Mouse (Mus musculus) embryo, embryonic 9.5 days (tissue): ENCODE data around the gene Ssbp4.

ENCODE experiments used
- DNase-seq: peaks from one replicate; pipeline ENCODE4 v3.0.0-alpha.2; 2017; ENCODE audit errors: extremely low spot score

Gene Ssbp4

GRCm38 (mm10) chr8:70607603-70607897 is 1.1 kb downstream of the Ssbp4 start:
- no peak for DNase-seq

- DNase-seq: no peak
Observed at GRCm38 (mm10) chr8:70606780-70607602, 1.7 kb downstream of the Ssbp4 start.

GRCm38 (mm10) chr8:70605871-70606779 is 2.5 kb downstream of the Ssbp4 start:
- no peak for DNase-seq

- DNase-seq: no peak
Observed at GRCm38 (mm10) chr8:70604558-70604957, 4.1 kb downstream of the Ssbp4 start.

- no peak for DNase-seq
Observed at GRCm38 (mm10) chr8:70602139-70602811, 6.4 kb downstream of the Ssbp4 start.

GRCm38 (mm10) chr8:70601271-70601649 is 7.4 kb downstream of the Ssbp4 start:
- DNase-seq: peak; percentile 92

GRCm38 (mm10) chr8:70600473-70601270 is 8.0 kb downstream of the Ssbp4 start:
- DNase-seq: peak; percentile 66

- DNase-seq: no peak
Observed at GRCm38 (mm10) chr8:70599507-70600290, 9.0 kb downstream of the Ssbp4 start.

GRCm38 (mm10) chr8:70598722-70599121 is 9.9 kb downstream of the Ssbp4 start:
- DNase-seq: no peak

GRCm38 (mm10) chr8:70598283-70598682 is 10.4 kb downstream of the Ssbp4 start:
- peak; percentile 89 for DNase-seq

GRCm38 (mm10) chr8:70597417-70598272 is 11.0 kb downstream of the Ssbp4 start:
- DNase-seq: peak; percentile 47

GRCm38 (mm10) chr8:70596775-70597416 is 11.8 kb downstream of the Ssbp4 start:
- no peak for DNase-seq

GRCm38 (mm10) chr8:70596216-70596615 is 12.5 kb downstream of the Ssbp4 start:
- no peak for DNase-seq

- DNase-seq: no peak
Observed at GRCm38 (mm10) chr8:70595811-70596210, 12.9 kb downstream of the Ssbp4 start.

GRCm38 (mm10) chr8:70594621-70595564 is 13.8 kb downstream of the Ssbp4 start:
- DNase-seq: peak; percentile 53

- DNase-seq: peak; percentile 95
Observed at GRCm38 (mm10) chr8:70593961-70594609, 14.6 kb downstream of the Ssbp4 start, which contains the start of gene Isyna1. TSS of gene Isyna1 (plus strand) at chr8:70594373.

- no peak for DNase-seq
Observed at GRCm38 (mm10) chr8:70593173-70593572, 15.5 kb downstream of the Ssbp4 start.
